Mouse (Mus musculus) erythroblast, adult 5-6 weeks (primary cell): Measurements from ENCODE around the gene Naaladl1. TPM values are rescaled to one million over a fixed set of nuclear protein-coding genes. Genes with fewer than 3 reads are reported as not detected.
"Not testable (repeated sequence)": the region's sequence is repeated elsewhere in the genome, so short reads cannot be mapped to it uniquely, and the experiment has no call there.

Experiments
- ATAC-seq: replicated peaks from 2 replicates; pipeline ENCODE4 v1.8.0; 2016; ENCODE audit warnings: moderate number of reproducible peaks, mild to moderate bottlenecking, moderate TSS enrichment, inconsistent platforms; ENCODE audit not compliant: poor library complexity, low FRiP score, severe bottlenecking
- total RNA-seq, 2 experiments: library from RNA; stranded (forward) in 1 of 2; stranded (reverse) in 1 of 2; fragments of 150-400 nt in 1 of 2; fragments of 200-764, 138-1000 nt in 1 of 2; gene quantifications; 2 replicates each; pipeline versions ENCODE4 v1.2.3 to v1.2.4; 2015 to 2017; ENCODE audit warnings: low replicate concordance in 2 of 2

Naaladl1 gene
- total RNA-seq, 2 experiments from 2014 or later, result 0.26 to 0.58 TPM

DNA sequence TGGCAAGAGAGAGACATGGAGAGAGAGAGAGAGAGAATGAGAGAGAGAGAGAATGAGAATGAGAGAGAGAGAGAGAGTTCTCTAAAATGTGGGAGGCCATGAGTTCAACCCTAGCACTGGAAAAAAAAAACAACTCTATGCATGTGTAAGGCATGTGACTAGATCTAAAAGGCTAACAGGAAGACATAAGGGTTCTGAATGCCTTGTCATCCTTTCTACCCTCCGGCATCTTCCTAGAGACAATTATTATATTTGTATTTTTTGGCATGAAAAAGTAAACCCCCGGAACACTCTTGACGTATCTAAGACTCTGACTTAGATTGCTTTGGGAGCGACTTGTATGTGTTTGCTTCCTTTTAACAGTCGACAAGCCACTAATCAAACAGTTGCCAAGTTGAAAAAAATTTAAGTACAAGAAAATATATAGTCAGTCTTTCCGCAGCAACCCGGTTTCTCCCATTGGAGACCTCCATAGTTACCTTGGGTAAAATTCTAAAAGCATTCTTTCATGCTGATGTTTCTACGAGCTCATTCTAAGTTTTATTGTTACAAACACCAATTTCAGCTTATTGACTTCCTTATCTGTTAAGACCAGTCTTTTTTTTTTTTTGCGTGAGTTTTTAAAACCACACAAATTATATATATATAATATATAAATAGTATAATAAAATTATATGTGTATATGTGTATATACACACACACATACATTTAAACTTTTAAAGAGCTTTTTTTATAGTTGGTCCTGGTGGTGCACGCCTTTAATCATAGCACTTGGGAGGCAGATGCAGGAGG is 21.4 kb downstream of the Naaladl1 start:
- ATAC-seq, result no peak

GRCm38 (mm10) chr19:6127760-6128341 is 22.3 kb downstream of the Naaladl1 start, which contains the start of gene Snx15:
Gene Snx15, minus strand, starts transcription at chr19:6128304.
- ATAC-seq, result peak; percentile 80

DNA sequence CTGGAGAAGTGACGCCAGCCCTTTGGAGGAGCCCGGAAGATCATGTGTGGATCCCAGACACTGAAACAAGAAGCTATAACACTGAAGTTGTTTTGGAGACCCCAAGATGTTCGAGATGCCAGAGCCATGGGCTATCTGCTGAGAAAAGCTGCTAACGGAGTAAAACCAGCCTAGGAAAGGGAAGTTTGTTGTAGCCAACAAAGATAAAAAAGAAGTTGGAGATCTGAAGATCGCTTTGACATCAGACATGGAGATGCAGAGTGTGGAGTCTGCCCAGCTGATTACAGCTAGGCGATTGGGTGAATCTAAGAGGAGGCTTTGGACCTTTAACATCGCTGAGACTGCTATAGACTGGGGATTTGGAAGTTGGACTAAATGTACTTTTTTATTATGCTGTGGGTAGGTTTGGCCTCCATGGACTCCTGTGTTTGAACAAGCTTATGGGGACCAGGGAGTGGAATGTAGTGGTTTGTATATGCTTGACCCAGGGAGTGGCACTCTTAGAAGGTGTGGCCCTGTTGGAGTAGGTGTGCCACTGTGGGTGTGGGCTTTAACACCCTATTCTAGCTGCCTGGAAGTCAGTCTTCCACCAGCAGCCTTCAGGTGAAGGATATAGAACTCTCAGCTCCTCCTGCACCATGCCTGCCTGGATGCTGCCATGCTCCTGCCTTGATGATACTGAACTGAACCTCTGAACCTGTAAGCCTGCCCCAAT is 25.0 kb downstream of the Naaladl1 start:
- ATAC-seq, result not testable (repeated sequence)

- ATAC-seq, result peak; percentile 75
Measured at GRCm38 (mm10) chr19:6132171-6132827, 26.7 kb downstream of the Naaladl1 start.

- ATAC-seq, result 0 out of 2 replicates have a peak, but pooled peaks have one; percentile 21
Measured at GRCm38 (mm10) chr19:6133197-6133596, 27.6 kb downstream of the Naaladl1 start.

- no peak for ATAC-seq
Measured at GRCm38 (mm10) chr19:6136397-6136796, 30.8 kb downstream of the Naaladl1 start.

DNA sequence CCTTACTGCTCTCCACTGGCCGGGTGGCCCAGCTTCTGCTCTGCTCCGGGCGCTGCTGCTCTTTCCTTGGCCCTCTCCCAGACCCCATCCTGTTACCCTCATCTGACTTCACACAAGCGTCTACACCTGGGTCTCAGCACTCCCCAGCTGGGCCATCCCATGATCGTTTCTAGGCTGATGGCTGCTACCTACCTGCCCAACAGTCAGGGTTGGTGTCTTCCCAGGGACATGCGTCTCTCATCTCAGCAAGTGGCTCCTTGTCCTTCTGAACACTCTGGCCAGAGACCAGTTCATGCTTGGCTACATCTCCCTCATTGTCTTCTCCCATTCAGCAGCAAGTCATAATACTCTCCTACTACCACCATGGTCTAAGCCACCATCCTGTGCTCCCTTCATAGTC is 34.1 kb downstream of the Naaladl1 start:
- no peak for ATAC-seq

- peak; percentile 38 for ATAC-seq
Measured at GRCm38 (mm10) chr19:6140374-6140677, 34.7 kb downstream of the Naaladl1 start.

DNA sequence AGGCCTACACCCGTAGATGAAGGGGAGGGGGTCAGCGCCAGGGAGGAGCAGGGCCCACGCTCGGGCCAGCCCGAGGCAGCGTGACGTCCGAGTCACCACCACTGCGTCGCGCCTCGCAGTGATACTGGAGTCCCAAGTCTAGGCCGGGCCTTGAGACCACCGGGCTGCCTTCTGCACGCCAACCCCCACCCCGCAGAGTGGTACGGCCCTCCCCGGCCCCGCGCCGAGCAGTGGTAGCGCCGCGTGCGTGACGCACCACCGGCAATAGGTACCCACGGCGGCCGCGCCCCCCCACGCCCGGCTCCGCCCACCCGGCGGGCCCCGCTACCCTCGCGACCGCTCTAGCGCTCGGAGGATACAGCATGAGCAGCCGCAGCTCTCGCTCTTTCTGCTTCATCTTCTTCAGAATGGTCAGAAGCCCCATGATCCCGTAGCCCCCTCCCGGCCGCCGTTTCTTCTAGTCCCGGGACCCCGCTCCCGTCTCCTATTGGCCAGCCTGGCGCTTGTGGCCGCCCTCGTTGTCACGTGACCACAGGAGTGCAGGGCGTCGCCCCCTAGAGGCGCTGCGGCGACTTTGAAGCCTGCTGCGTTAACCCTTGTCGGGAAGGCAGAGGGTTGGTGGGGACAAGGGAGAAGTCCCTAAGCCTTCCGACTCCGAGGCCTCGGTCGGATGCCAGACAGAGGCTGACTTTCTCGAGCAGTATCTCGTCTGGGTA is 35.3 kb downstream of the Naaladl1 start, which contains the start of gene Batf2:
Gene Batf2 (plus strand): TSS at position 306 of the 716 bp plus-strand sequence.
- peak; percentile 88 for ATAC-seq

GRCm38 (mm10) chr19:6141394-6141749 is 35.8 kb downstream of the Naaladl1 start, which contains the start of gene Arl2:
Gene Arl2, minus strand, starts transcription at chr19:6141548.
- peak; percentile 79 for ATAC-seq

DNA sequence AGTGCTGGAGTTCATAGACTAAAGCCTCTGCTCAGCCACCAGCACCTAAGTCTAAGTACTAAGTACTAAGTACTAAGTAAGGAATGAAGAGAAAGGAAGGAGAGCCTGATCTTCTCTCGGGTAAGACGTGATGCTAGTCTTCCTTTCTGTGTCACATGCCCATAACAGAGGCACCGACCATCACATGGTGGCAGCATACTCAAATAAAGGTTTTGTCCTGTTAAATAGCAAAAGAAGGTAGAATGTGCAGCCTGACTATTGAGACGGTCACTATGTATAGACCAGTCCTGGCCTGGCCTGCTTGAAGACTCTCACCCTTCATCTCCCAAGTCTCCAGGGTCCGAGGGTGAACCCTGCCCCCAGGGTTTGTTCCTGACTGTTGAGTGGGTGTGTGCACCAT is 39.3 kb downstream of the Naaladl1 start:
- no peak for ATAC-seq

DNA sequence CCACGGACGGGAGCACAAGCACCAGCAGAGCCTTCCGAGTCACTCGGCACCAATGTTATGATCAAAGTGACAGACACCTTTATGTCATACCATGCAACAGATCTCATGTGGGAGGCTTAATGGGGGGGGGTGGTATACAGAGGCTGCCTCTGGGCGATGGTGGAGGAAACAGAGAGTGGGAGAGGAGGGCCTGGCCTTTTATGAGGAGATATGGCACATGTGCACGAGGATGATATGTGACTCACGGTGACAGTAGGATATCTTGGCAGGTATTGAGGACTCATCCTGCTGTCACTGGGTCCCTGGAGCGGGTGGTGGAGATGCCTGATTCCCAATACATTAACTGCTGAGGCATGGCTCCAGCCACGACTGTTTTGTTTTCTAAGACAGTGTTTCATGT is 49.6 kb downstream of the Naaladl1 start:
- 0 out of 2 replicates have a peak, but pooled peaks have one; percentile 32 for ATAC-seq

DNA sequence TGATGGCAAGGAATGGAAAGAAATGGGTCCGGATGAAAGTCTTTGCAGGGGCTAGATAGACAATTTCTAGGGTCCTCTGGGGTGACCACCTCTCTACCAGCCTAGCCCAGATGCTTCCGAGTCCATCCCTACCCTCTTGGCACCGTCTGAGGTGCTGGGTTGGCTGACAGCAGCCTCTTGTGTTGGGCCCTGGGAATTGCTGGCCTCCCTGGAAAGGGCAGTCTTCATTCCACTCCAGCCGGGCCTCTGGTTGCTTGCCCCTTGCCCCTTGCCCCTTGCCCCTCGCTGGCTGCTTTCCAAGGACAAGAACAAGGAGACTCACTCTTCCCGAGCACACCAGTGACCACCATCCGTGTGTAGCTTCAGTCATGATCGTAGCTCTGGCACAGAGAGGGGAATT is 50.8 kb downstream of the Naaladl1 start:
- ATAC-seq, result no peak

DNA sequence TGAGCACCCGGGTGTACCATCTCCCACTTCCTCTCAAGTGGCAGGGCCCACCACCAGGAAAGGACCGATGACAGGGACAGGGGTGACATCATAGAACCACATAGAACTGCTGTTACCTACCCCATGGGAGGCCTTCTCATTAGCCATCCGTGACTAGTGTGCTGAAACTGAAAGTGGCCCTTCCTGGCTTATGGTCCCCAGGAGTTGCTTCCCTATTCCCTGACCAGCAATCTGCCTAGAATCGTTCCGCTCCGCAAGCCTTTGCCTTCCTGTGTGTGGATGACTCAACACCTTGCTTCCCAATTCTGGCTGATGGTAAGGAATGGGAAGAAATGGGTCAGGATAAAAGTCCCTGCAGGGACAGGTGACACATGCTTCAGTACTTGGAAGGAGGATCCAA is 51.6 kb downstream of the Naaladl1 start:
- ATAC-seq, result no peak

DNA sequence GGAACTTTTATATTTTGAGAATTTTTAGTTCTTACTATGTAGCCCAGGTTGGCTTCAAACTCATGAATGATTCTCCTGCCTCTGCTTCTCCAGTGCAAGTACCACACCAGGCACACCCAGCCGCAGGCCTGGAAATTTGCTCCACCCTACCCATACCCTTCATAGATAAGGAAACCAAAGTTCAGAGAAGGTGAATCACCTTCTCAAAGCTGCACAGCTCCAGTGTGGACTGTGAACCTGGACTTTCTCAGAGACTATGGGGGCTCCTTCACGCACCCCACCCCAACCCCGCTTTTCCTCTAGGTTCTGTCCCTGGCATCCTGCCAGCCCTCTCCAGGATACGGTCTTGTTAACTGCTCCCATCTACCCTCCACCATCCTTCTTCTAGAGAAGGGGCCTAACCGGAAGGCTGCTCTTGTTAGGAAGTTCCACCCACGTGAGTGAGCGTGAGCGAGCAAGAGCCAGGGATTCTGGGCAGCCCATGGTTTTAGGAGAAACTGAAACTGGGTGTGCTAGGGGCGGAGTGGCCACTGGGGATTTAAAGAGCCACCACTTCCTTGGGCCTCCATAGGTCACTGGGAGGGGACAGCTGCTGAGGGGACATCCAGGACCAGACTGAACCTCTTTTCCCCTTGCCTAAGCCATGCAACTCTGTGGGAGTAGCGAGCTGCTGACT is 58.4 kb downstream of the Naaladl1 start:
- no peak for ATAC-seq
